Mouse (Mus musculus) heart, embryonic 13.5 days (tissue): ENCODE data around the gene Hs6st3. TPM values are rescaled to one million over a fixed set of nuclear protein-coding genes. Genes with fewer than 3 reads are reported as not detected.
"Not testable (repeated sequence)": the region's sequence is repeated elsewhere in the genome, so short reads cannot be mapped to it uniquely, and the experiment has no call there.

Experiments
- ATAC-seq: fragments of 200-750 bp; cut with Nextera tagmentation; 2 replicates; pipeline ENCODE4 v1.8.0; 2017; ENCODE audit warnings: moderate TSS enrichment; ENCODE audit not compliant: insufficient number of reproducible peaks, low FRiP score, low TSS enrichment; ENCODE audit errors: extremely low read depth
- H3K27ac ChIP-seq: fragments of 300-500 bp; sonication (generic); replicated peaks from 2 replicates; pipeline ENCODE4 v1.5.1; 2015; ENCODE audit warnings: moderate library complexity, mild to moderate bottlenecking, inconsistent platforms
- H3K27me3 ChIP-seq: fragments of 300-500 bp; sonication (generic); replicated peaks from 2 replicates; pipeline ENCODE4 v1.6.1; 2015; ENCODE audit warnings: mild to moderate bottlenecking, inconsistent platforms
- H3K36me3 ChIP-seq: fragments of 300-500 bp; sonication (generic); 2 replicates; pipeline ENCODE4 v1.6.1; 2015; ENCODE audit warnings: mild to moderate bottlenecking, inconsistent platforms
- H3K4me1 ChIP-seq: fragments of 300-500 bp; sonication (generic); 2 replicates; pipeline ENCODE4 v1.6.1; 2015; ENCODE audit warnings: inconsistent platforms
- H3K4me2 ChIP-seq: fragments of 300-500 bp; sonication (generic); 2 replicates; pipeline ENCODE4 v1.6.1; 2015; ENCODE audit warnings: inconsistent platforms, mild to moderate bottlenecking, moderate library complexity
- H3K4me3 ChIP-seq: fragments of 300-500 bp; sonication (generic); 2 replicates; pipeline ENCODE4 v1.5.1; 2015; ENCODE audit warnings: moderate library complexity, mild to moderate bottlenecking, inconsistent platforms
- H3K9ac ChIP-seq: fragments of 300-500 bp; sonication (generic); 2 replicates; pipeline ENCODE4 v1.6.1; 2015; ENCODE audit warnings: inconsistent platforms, mild to moderate bottlenecking, moderate library complexity
- H3K9me3 ChIP-seq: fragments of 300-500 bp; sonication (generic); 2 replicates; pipeline ENCODE4 v1.6.1; 2016; ENCODE audit warnings: inconsistent platforms
- WGBS: fragments of 180-500 bp; shearing (Covaris S2); methylation state at CpG from one replicate; pipeline ENCODE4 v1.1.7; 2015; ENCODE audit warnings: mixed read lengths; 5-methylcytosine and 5-hydroxymethylcytosine counted together
- polyA plus RNA-seq: library from polyadenylated mRNA; unstranded; fragments of >200 nt; fragmentation: Nextera tagmentation; extraction: Ambion mirVana; gene quantifications from 2 replicates; pipeline ENCODE4 v1.2.1, GENCODE M21; 2015

Gene Hs6st3
- polyA plus RNA-seq, 1 experiment from 2014 or later: not detected

GRCm38 (mm10) chr14:119544596-119544995 lies 406.5 kb downstream of the Hs6st3 start:
- Histone ChIP-seq H3K36me3 (no peaks in the 10 kb centered on the region), H3K4me3 (no peak overlapping the region), H3K27me3 (no peaks in the 10 kb centered on the region), H3K27ac (no peak overlapping the region), H3K4me2 (no peak overlapping the region), H3K9ac (no peak overlapping the region), H3K9me3 (no peaks in the 10 kb centered on the region), H3K4me1 (no peaks in the 10 kb centered on the region)
- 65% methylated on average over 3 of the region's 3 CpGs for WGBS
- ATAC-seq: no peak

DNA sequence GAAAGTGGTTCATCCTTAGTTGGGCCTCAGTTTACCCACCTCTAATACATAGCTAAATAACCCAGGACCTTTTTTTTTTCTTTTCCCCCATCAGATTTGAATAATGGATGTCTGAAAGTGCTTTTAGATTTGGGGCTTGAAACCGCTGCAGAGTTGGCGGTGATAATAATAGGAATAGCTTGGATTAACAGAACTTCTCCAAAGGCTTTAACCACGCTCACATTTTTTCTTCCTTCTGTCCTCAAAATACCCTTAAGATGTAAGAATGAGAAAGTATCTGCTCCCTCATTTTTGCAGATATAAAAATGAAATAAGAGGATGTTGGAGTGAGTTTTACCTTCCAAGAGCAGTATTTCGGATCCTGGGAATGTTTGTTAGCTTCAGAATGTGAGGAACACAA lies 420.2 kb downstream of the Hs6st3 start:
- ATAC-seq: no peak

GRCm38 (mm10) chr14:119582039-119582508 lies 443.9 kb downstream of the Hs6st3 start:
- H3K9ac ChIP-seq: no peak overlapping the region
- H3K9me3 ChIP-seq: no peaks in the 10 kb centered on the region
- H3K27ac ChIP-seq: no peak overlapping the region
- peaks cover 14% of the 10 kb centered on the region for H3K4me1 ChIP-seq
- H3K27me3 ChIP-seq: no peaks in the 10 kb centered on the region
- H3K4me3 ChIP-seq: no peak overlapping the region
- H3K36me3 ChIP-seq: no peaks in the 10 kb centered on the region
- WGBS: 21% methylated on average over 10 of the region's 10 CpGs
- peak overlapping the region; percentile 25; the same call in 1 of the 2 replicates for H3K4me2 ChIP-seq
- ATAC-seq: no peak

More for the DNA sequence above, 420.2 kb downstream of the Hs6st3 start:
- no peak overlapping the region for H3K9ac ChIP-seq
- H3K4me1 ChIP-seq: no peaks in the 10 kb centered on the region
- H3K36me3 ChIP-seq: no peaks in the 10 kb centered on the region
- no peak overlapping the region for H3K27ac ChIP-seq
- H3K4me2 ChIP-seq: no peak overlapping the region
- WGBS: 77% methylated on average over 4 of the region's 4 CpGs
- no peaks in the 10 kb centered on the region for H3K9me3 ChIP-seq
- H3K4me3 ChIP-seq: no peak overlapping the region
- H3K27me3 ChIP-seq: no peaks in the 10 kb centered on the region

DNA sequence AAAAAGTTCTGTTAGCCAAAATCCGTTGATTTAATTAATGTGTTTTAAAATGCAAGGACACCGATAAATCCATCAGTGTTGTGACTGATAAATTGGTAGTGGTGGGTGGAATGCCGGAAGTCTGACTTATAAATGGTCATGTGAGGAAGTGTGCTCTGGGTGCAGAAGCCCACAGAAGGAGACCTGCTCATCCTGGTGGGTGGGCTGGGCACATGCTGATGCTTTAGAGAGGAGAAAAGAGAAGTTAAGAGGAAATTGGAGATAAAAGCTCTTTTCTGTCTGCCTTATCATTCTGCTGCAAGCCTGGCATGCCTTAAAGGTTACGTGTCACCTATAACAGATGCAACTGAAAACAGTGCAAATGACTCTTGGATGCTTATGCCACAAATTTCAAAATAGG lies 446.9 kb downstream of the Hs6st3 start:
- Histone ChIP-seq H3K9me3 (no peaks in the 10 kb centered on the region), H3K4me1 (peaks cover 14% of the 10 kb centered on the region), H3K4me3 (no peak overlapping the region), H3K36me3 (no peaks in the 10 kb centered on the region), H3K4me2 (no peak overlapping the region), H3K27ac (no peak overlapping the region), H3K9ac (no peak overlapping the region), H3K27me3 (no peaks in the 10 kb centered on the region)
- ATAC-seq: no peak
- 53% methylated on average over 4 of the region's 4 CpGs for WGBS

DNA sequence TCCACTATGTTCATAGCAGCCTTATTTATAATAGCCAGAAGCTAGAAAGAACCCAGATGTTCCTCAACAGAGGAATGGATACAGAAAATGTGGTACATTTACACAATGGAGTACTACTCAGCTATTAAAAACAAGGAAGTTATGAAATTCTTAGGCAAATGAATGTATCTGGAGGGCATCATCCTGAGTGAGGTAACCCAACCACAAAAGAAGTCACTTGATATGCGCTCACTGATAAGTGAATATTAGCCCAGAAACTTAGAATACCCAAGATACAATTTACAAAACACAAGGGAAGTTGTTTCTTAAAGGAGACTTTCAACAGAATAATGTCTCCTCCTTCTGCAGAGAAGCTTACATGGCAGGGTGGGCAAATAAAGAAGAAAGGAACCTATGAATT lies 449.2 kb downstream of the Hs6st3 start:
- 77% methylated on average over 1 of the region's 1 CpGs for WGBS
- not testable (repeated sequence) for ATAC-seq

GRCm38 (mm10) chr14:119604327-119604726 lies 466.2 kb downstream of the Hs6st3 start:
- Histone ChIP-seq H3K9ac (no peak overlapping the region), H3K27me3 (no peaks in the 10 kb centered on the region), H3K4me3 (no peak overlapping the region), H3K4me1 (peaks cover 5% of the 10 kb centered on the region; the same call in 1 of the 2 replicates), H3K27ac (no peak overlapping the region), H3K9me3 (no peaks in the 10 kb centered on the region), H3K36me3 (no peaks in the 10 kb centered on the region), H3K4me2 (no peak overlapping the region)
- 71% methylated on average over 14 of the region's 14 CpGs for WGBS
- no peak for ATAC-seq

More for the DNA sequence above, 449.2 kb downstream of the Hs6st3 start:
- H3K4me1 ChIP-seq, H3K4me2 ChIP-seq, H3K9ac ChIP-seq, H3K27me3 ChIP-seq, H3K4me3 ChIP-seq, H3K27ac ChIP-seq, H3K9me3 ChIP-seq, H3K36me3 ChIP-seq: not testable (repeated sequence)

DNA sequence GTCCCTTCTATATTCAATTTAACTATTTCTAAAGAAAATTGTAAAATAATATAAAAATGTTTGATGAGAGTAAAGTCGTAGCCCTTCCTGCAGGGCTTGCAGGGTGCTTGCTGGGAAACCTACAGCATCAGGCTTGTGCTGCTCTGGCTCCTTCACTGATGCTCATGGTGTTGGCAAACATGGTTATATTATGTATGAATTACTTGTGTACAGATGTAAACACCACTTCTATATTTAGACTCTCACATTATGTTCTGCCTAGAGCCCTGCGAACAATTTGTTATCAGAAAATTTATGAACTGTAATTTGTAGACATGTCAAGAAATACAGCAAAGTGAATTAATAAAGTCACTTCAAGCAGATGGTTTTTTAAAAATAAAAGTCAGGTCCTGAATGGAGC lies 474.7 kb downstream of the Hs6st3 start:
- ATAC-seq: no peak
- H3K4me3 ChIP-seq: no peak overlapping the region

DNA sequence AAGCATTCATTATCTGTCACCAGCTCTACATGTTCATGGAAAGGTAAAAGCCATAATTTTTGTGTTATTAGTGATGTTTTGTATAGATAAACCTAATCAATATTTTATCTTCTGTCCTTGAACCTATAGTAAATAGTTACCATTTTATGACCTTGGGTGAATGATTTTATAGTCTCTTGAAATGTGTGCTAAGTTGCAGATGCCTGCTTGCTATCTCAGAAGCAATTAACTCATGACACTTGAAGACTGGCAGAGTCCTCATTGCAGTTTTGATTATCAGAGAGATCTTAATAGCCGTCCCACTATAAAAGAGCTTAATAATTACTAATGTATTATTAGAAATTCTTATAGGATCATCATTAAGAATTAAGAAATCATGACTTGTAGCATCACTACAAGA lies 491.0 kb downstream of the Hs6st3 start:
- H3K27me3 ChIP-seq: no peaks in the 10 kb centered on the region
- H3K4me2 ChIP-seq: no peak overlapping the region
- H3K36me3 ChIP-seq: no peaks in the 10 kb centered on the region
- WGBS: 74% methylated on average over 1 of the region's 1 CpGs
- no peak overlapping the region for H3K9ac ChIP-seq
- H3K4me1 ChIP-seq: no peaks in the 10 kb centered on the region
- no peaks in the 10 kb centered on the region for H3K9me3 ChIP-seq
- H3K27ac ChIP-seq: no peak overlapping the region
- no peak overlapping the region for H3K4me3 ChIP-seq
- no peak for ATAC-seq

More for the DNA sequence above, 474.7 kb downstream of the Hs6st3 start:
- Histone ChIP-seq H3K36me3 (no peaks in the 10 kb centered on the region), H3K4me1 (no peaks in the 10 kb centered on the region), H3K4me2 (no peak overlapping the region), H3K9me3 (no peaks in the 10 kb centered on the region), H3K27me3 (no peaks in the 10 kb centered on the region), H3K9ac (no peak overlapping the region), H3K27ac (no peak overlapping the region)
- WGBS: 76% methylated on average over 2 of the region's 2 CpGs

GRCm38 (mm10) chr14:119633090-119633489 lies 494.9 kb downstream of the Hs6st3 start:
- Histone ChIP-seq H3K27ac (no peak overlapping the region), H3K4me1 (no peaks in the 10 kb centered on the region), H3K4me2 (no peak overlapping the region), H3K27me3 (no peaks in the 10 kb centered on the region), H3K9me3 (no peaks in the 10 kb centered on the region), H3K4me3 (no peak overlapping the region), H3K9ac (no peak overlapping the region), H3K36me3 (no peaks in the 10 kb centered on the region)
- no peak for ATAC-seq
- 71% methylated on average over 3 of the region's 3 CpGs for WGBS

GRCm38 (mm10) chr14:119633626-119634025 lies 495.5 kb downstream of the Hs6st3 start:
- no peaks in the 10 kb centered on the region for H3K9me3 ChIP-seq
- no peak for ATAC-seq
- H3K4me3 ChIP-seq: no peak overlapping the region
- H3K36me3 ChIP-seq: no peaks in the 10 kb centered on the region
- no peak overlapping the region for H3K27ac ChIP-seq
- H3K4me2 ChIP-seq: no peak overlapping the region
- no peaks in the 10 kb centered on the region for H3K27me3 ChIP-seq
- no peaks in the 10 kb centered on the region for H3K4me1 ChIP-seq
- WGBS: 66% methylated on average over 3 of the region's 3 CpGs
- no peak overlapping the region for H3K9ac ChIP-seq

GRCm38 (mm10) chr14:119642874-119643273 lies 504.7 kb downstream of the Hs6st3 start:
- WGBS: 72% methylated on average over 1 of the region's 1 CpGs
- Histone ChIP-seq H3K27ac (no peak overlapping the region), H3K9ac (no peak overlapping the region), H3K9me3 (no peaks in the 10 kb centered on the region), H3K27me3 (no peaks in the 10 kb centered on the region), H3K4me2 (no peak overlapping the region), H3K4me3 (no peak overlapping the region), H3K4me1 (no peaks in the 10 kb centered on the region), H3K36me3 (no peaks in the 10 kb centered on the region)
- no peak for ATAC-seq

DNA sequence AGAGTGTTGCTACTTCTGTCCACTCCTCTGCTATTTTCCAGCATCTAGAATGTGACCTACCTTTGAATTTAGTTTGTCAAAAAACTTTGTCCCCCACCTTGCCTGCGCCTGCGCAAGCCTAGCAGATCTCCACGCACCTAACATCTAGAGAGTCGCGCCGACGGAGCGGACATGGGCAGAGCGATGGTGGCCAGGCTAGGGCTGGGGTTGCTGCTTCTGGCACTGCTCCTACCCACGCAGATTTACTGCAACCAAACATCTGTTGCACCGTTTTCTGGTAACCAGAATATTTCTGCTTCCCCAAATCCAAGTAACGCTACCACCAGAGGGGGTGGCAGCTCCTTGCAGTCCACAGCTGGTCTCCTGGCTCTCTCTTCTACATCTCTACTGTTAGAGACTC lies 505.7 kb downstream of the Hs6st3 start:
- H3K4me3 ChIP-seq: no peak overlapping the region
- no peaks in the 10 kb centered on the region for H3K4me1 ChIP-seq
- whole genome bisulfite sequencing: 88% methylated on average over 12 of the region's 12 CpGs
- H3K4me2 ChIP-seq: no peak overlapping the region
- ATAC-seq: no peak
- H3K9ac ChIP-seq: no peak overlapping the region
- no peak overlapping the region for H3K27ac ChIP-seq
- no peaks in the 10 kb centered on the region for H3K9me3 ChIP-seq
- H3K36me3 ChIP-seq: no peaks in the 10 kb centered on the region
- H3K27me3 ChIP-seq: no peaks in the 10 kb centered on the region
